Mouse (Mus musculus): ENCODE data around the gene Olfr654. TPM values are rescaled to one million over a fixed set of nuclear protein-coding genes. Genes with fewer than 3 reads are reported as not detected.

The Olfr654 gene
- polyA plus RNA-seq, 1 experiment from 2014 or later, result not detected

Other genes with a start within 250 kb of the Olfr654 start
- gene Trim12c, start 233.7 kb upstream of the Olfr654 start, polyA plus RNA-seq (2015; fragmentation: Nextera tagmentation; extraction: Ambion mirVana), result 2.4 and 2.7 TPM in 2 replicates
- gene Trim30b, start 217.1 kb upstream of the Olfr654 start, polyA plus RNA-seq (2015; fragmentation: Nextera tagmentation; extraction: Ambion mirVana), result 0.05 TPM in 1 of 2 replicates, not detected in the other
- 0.22 TPM in 1 of 2 replicates, not detected in the other for gene Trim30c, start 186.2 kb upstream of the Olfr654 start, polyA plus RNA-seq (2015; fragmentation: Nextera tagmentation; extraction: Ambion mirVana)
- gene Trim30a, start 121.8 kb upstream of the Olfr654 start, polyA plus RNA-seq (2015; fragmentation: Nextera tagmentation; extraction: Ambion mirVana), result 1.0 and 1.2 TPM in 2 replicates
- gene Trim30d, start 79.2 kb upstream of the Olfr654 start, polyA plus RNA-seq (2015; fragmentation: Nextera tagmentation; extraction: Ambion mirVana), result 0.31 and 0.36 TPM in 2 replicates
- not detected in 2 replicates for gene Olfr651, start 36.9 kb upstream of the Olfr654 start, polyA plus RNA-seq (2015; fragmentation: Nextera tagmentation; extraction: Ambion mirVana)
- gene Olfr652, start 26.1 kb upstream of the Olfr654 start, polyA plus RNA-seq (2015; fragmentation: Nextera tagmentation; extraction: Ambion mirVana), result not detected in 2 replicates
- not detected in 2 replicates for gene Olfr653, start 9.7 kb upstream of the Olfr654 start, polyA plus RNA-seq (2015; fragmentation: Nextera tagmentation; extraction: Ambion mirVana)
- not detected in 2 replicates for gene Olfr655, start 14.8 kb downstream of the Olfr654 start, polyA plus RNA-seq (2015; fragmentation: Nextera tagmentation; extraction: Ambion mirVana)
- not detected in 2 replicates for gene Olfr656, start 26.9 kb downstream of the Olfr654 start, polyA plus RNA-seq (2015; fragmentation: Nextera tagmentation; extraction: Ambion mirVana)
- not detected in 2 replicates for gene Olfr657, start 37.8 kb downstream of the Olfr654 start, polyA plus RNA-seq (2015; fragmentation: Nextera tagmentation; extraction: Ambion mirVana)
- gene Olfr658, start 60.3 kb downstream of the Olfr654 start, polyA plus RNA-seq (2015; fragmentation: Nextera tagmentation; extraction: Ambion mirVana), result not detected in 2 replicates
- not detected in 2 replicates for gene Olfr659, start 79.7 kb downstream of the Olfr654 start, polyA plus RNA-seq (2015; fragmentation: Nextera tagmentation; extraction: Ambion mirVana)
- gene Olfr661, start 99.5 kb downstream of the Olfr654 start, polyA plus RNA-seq (2015; fragmentation: Nextera tagmentation; extraction: Ambion mirVana), result not detected in 2 replicates
- gene Usp17le, start 190.4 kb downstream of the Olfr654 start, polyA plus RNA-seq (2015; fragmentation: Nextera tagmentation; extraction: Ambion mirVana), result not detected in 2 replicates